Mouse (Mus musculus) embryonic facial prominence, embryonic 13.5 days (tissue): ENCODE results near the gene Pstpip1. TPM values are rescaled to one million over a fixed set of nuclear protein-coding genes. Genes with fewer than 3 reads are reported as not detected.

Experiments used
- ATAC-seq: fragments of 200-750 bp; cut with Nextera tagmentation; 2 replicates; pipeline ENCODE4 v1.8.0; 2017; ENCODE audit warnings: low read depth; ENCODE audit not compliant: insufficient number of reproducible peaks, insufficient read depth, low FRiP score, low TSS enrichment
- H3K27ac ChIP-seq: fragments of 300-500 bp; sonication (generic); 2 replicates; pipeline ENCODE4 v1.5.1; 2015; ENCODE audit warnings: moderate library complexity, mild to moderate bottlenecking, inconsistent platforms
- H3K27me3 ChIP-seq: fragments of 300-500 bp; sonication (generic); 2 replicates; pipeline ENCODE4 v1.6.1; 2015; ENCODE audit warnings: mild to moderate bottlenecking, inconsistent platforms
- H3K36me3 ChIP-seq: fragments of 300-500 bp; sonication (generic); 2 replicates; pipeline ENCODE4 v1.6.1; 2015; ENCODE audit warnings: mild to moderate bottlenecking, inconsistent platforms
- H3K4me1 ChIP-seq: fragments of 300-500 bp; sonication (generic); 2 replicates; pipeline ENCODE4 v1.6.1; 2015; ENCODE audit warnings: inconsistent platforms
- H3K4me2 ChIP-seq: fragments of 300-500 bp; sonication (generic); 2 replicates; pipeline ENCODE4 v1.6.1; 2015; ENCODE audit warnings: moderate library complexity, mild to moderate bottlenecking, inconsistent platforms
- H3K4me3 ChIP-seq: fragments of 300-500 bp; sonication (generic); 2 replicates; pipeline ENCODE4 v1.5.1; 2015; ENCODE audit warnings: mild to moderate bottlenecking, inconsistent platforms
- H3K9ac ChIP-seq: fragments of 300-500 bp; sonication (generic); 2 replicates; pipeline ENCODE4 v1.6.1; 2015; ENCODE audit warnings: mild to moderate bottlenecking, inconsistent platforms
- H3K9me3 ChIP-seq: fragments of 300-500 bp; sonication (generic); 2 replicates; pipeline ENCODE4 v1.6.1; 2016; ENCODE audit warnings: inconsistent platforms
- WGBS: fragments of 180-500 bp; shearing (Covaris S2); methylation state at CpG from one replicate; pipeline ENCODE4 v1.1.7; 2015; ENCODE audit warnings: mixed read lengths; 5-methylcytosine and 5-hydroxymethylcytosine counted together
- polyA plus RNA-seq: library from polyadenylated mRNA; unstranded; fragments of >200 nt; fragmentation: Nextera tagmentation; extraction: Ambion mirVana; gene quantifications from 2 replicates; pipeline ENCODE4 v1.2.1, GENCODE M21; 2015

Gene Pstpip1
- polyA plus RNA-seq: 0.92 and 1.8 TPM in 2 replicates

DNA sequence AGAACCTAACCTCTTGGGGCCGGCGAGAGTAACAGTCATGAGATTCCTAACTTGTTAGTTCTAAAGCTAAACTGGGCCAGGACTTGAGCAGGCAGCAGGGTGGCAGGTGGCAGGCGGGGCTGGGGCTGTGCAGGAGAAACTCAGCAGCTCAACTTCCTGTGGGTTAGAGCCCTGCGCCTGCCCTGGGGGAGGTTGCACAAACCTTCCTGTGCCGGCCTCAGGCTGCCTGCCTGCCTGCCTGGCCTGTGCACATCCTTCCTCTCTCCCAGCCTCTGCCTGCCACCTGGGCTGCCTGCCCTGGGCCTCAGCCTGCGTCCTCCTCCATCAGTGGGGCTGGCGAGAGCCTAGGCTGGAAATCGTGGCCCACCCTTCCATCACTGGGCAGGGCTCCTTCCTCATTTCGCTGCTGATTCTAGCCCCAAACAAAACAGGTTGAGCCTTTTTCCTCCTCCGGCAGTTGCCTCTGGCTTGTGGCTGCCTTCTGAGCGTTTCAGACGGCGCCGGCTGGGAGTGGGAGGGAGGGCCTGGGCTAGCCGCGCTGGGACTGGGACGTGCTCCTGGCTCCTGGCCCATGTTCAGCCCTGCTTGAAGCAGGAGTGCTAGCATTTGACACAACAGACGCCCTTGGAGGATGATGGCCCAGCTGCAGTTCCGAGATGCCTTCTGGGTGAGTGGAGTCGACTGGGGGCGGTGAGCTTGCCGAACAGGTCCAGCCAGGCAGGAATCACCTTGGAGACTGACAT lies at the start of gene Pstpip1:
TSS of gene Pstpip1 (plus strand) at position 185 of the 743 bp plus-strand sequence.
- peak within 1 kb of the TSS; percentile 44 for H3K4me2 ChIP-seq
- 20% methylated on average over 22 of the region's 22 CpGs for WGBS
- no peaks in the 10 kb centered on the region for H3K9me3 ChIP-seq
- H3K4me1 ChIP-seq: peaks cover 28% of the 10 kb centered on the region
- H3K9ac ChIP-seq: peak within 1 kb of the TSS; percentile 46
- no peaks in the 10 kb centered on the region for H3K27me3 ChIP-seq
- ATAC-seq: peak; percentile 73; the same call in 1 of the 2 replicates
- H3K27ac ChIP-seq: peak within 1 kb of the TSS; percentile 84
- H3K36me3 ChIP-seq: no peaks in the 10 kb centered on the region
- 0 out of 2 replicates have a peak within 1 kb of the TSS, but pooled peaks have one; percentile 8 for H3K4me3 ChIP-seq

- peaks cover 27% of the 10 kb centered on the region for H3K36me3 ChIP-seq
- H3K27ac ChIP-seq: peak within 1 kb of the TSS; percentile 99
- peak; percentile 100 for ATAC-seq
- no peaks in the 10 kb centered on the region for H3K9me3 ChIP-seq
- WGBS: under 1% methylated on average over 49 of the region's 49 CpGs
- peak within 1 kb of the TSS; percentile 97 for H3K9ac ChIP-seq
- no peaks in the 10 kb centered on the region for H3K27me3 ChIP-seq
- peak within 1 kb of the TSS; percentile 81 for H3K4me3 ChIP-seq
- H3K4me1 ChIP-seq: peaks cover 15% of the 10 kb centered on the region
- H3K4me2 ChIP-seq: peak within 1 kb of the TSS; percentile 69
Measured at GRCm38 (mm10) chr9:56041372-56042180, 48.2 kb upstream of the Pstpip1 start, which contains the start of gene Rcn2. Gene Rcn2, plus strand, starts transcription at chr9:56041845.

GRCm38 (mm10) chr9:56042181-56042621 lies 47.6 kb upstream of the Pstpip1 start:
- Histone ChIP-seq H3K9ac (peak overlapping the region; percentile 97), H3K4me3 (peak overlapping the region; percentile 81), H3K9me3 (no peaks in the 10 kb centered on the region), H3K4me2 (peak overlapping the region; percentile 69), H3K27ac (peak overlapping the region; percentile 99), H3K27me3 (no peaks in the 10 kb centered on the region), H3K36me3 (peaks cover 27% of the 10 kb centered on the region), H3K4me1 (peaks cover 15% of the 10 kb centered on the region)
- WGBS: 0% methylated on average over 16 of the region's 16 CpGs
- ATAC-seq: no peak; the same call in 1 of the 2 replicates

DNA sequence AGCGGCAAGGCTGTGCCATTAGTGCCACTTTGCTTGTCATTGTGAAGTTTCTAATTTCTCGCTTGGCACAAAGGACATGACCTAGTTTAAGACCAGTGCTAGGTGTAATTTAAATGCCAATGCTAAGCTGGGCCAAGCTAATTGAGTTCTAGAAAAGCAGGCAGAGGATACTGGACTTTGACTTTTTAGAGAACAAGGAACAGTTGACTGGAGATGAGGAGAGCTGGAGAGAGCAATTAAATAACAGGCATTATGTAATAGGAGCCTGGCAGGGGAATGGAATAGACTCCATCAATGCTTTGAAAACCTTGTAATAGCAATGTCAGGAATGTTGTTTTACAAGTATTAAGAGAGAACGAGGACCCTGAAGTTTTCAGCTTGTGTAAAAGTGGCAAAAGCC lies 36.0 kb upstream of the Pstpip1 start:
- Histone ChIP-seq H3K4me1 (no peaks in the 10 kb centered on the region), H3K27ac (no peak overlapping the region), H3K4me3 (no peak overlapping the region), H3K27me3 (no peaks in the 10 kb centered on the region), H3K9ac (no peak overlapping the region), H3K9me3 (no peaks in the 10 kb centered on the region), H3K4me2 (no peak overlapping the region), H3K36me3 (peaks cover 58% of the 10 kb centered on the region)
- 75% methylated on average over 3 of the region's 3 CpGs for WGBS
- ATAC-seq: no peak

DNA sequence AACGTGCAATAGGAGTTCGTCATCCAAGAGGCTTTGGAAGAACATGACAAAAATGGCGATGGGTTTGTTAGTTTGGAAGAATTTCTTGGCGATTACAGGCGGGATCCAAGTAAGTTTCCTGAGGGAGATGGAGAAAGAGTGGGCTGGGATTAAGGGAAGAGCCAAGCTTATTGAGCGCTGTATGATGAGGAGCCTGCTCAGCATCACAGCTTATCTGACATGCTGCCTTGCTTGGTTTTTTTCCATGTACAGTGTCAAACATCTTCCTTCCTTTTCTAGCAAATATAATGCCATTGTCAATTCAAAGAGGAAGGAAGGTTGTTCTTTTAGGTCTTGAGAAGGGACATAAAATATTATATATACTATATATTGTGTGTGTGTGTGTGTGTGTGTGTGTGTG lies 33.6 kb upstream of the Pstpip1 start:
- Histone ChIP-seq H3K27ac (no peak overlapping the region), H3K4me3 (no peak overlapping the region), H3K4me2 (no peak overlapping the region), H3K36me3 (peaks cover 73% of the 10 kb centered on the region), H3K9ac (no peak overlapping the region), H3K4me1 (no peaks in the 10 kb centered on the region), H3K9me3 (no peaks in the 10 kb centered on the region), H3K27me3 (no peaks in the 10 kb centered on the region)
- WGBS: 95% methylated on average over 6 of the region's 6 CpGs
- ATAC-seq: no peak

- no peak for ATAC-seq
- Histone ChIP-seq H3K27me3 (no peaks in the 10 kb centered on the region), H3K4me3 (no peak overlapping the region), H3K4me1 (no peaks in the 10 kb centered on the region), H3K9ac (no peak overlapping the region), H3K9me3 (no peaks in the 10 kb centered on the region), H3K36me3 (peaks cover 70% of the 10 kb centered on the region), H3K4me2 (no peak overlapping the region), H3K27ac (no peak overlapping the region)
- WGBS: 91% methylated on average over 5 of the region's 5 CpGs
Measured at GRCm38 (mm10) chr9:56062336-56062735, 27.4 kb upstream of the Pstpip1 start.

DNA sequence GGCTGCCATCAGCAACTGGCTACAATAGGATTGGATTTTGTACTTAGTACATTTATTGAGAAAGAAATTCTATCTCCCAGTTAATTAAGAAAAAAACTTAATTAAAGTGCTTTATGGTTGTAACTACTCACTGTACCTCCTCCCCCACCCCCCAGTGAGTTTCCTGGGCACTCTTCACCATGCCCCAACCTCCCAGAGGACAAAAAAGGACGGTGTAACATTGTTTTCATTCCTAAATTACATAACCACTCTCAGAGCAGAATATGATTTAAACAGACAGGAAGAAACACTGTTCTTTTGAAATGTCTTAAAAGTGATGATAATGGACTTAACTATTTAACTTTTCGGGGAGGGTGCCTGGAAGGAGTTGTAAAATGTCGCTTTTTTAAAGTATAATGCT lies 24.8 kb upstream of the Pstpip1 start:
- 62% methylated on average over 3 of the region's 3 CpGs for WGBS
- no peaks in the 10 kb centered on the region for H3K9me3 ChIP-seq
- H3K4me1 ChIP-seq: no peaks in the 10 kb centered on the region
- no peak for ATAC-seq
- no peak overlapping the region for H3K4me2 ChIP-seq
- H3K36me3 ChIP-seq: peaks cover 65% of the 10 kb centered on the region
- H3K9ac ChIP-seq: no peak overlapping the region
- no peaks in the 10 kb centered on the region for H3K27me3 ChIP-seq
- H3K4me3 ChIP-seq: no peak overlapping the region
- no peak overlapping the region for H3K27ac ChIP-seq

GRCm38 (mm10) chr9:56067964-56068363 lies 21.8 kb upstream of the Pstpip1 start:
- Histone ChIP-seq H3K4me3 (no peak overlapping the region), H3K4me2 (no peak overlapping the region)

DNA sequence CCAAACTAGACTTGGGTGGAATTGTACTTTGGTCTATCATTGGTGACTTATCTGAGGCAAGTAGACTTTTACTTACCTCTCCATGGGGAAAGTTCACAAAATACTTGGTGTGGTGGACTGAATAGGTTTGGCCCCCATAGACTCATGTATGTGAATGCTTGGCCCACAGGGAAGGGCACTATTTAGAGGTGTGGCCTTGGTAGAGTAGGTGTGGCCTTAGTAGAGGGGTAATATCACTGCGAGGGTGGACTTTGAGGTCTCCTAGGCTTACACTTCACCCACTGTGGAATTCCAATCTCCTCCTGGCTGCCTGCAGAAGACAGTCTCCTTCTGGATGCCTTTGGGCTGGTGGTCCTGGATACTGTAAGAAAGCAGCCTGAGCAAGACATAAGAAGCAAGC lies 21.1 kb upstream of the Pstpip1 start:
- Histone ChIP-seq H3K27ac (no peak overlapping the region), H3K4me1 (peaks cover 12% of the 10 kb centered on the region), H3K9ac (no peak overlapping the region), H3K36me3 (peaks cover 39% of the 10 kb centered on the region), H3K4me2 (no peak overlapping the region), H3K27me3 (no peaks in the 10 kb centered on the region), H3K9me3 (no peaks in the 10 kb centered on the region), H3K4me3 (no peak overlapping the region)
- 97% methylated on average over 1 of the region's 1 CpGs for WGBS
- no peak for ATAC-seq

More at GRCm38 (mm10) chr9:56067964-56068363, 21.8 kb upstream of the Pstpip1 start:
- H3K27me3 ChIP-seq: no peaks in the 10 kb centered on the region
- WGBS: 93% methylated on average over 4 of the region's 4 CpGs
- H3K27ac ChIP-seq: no peak overlapping the region
- H3K36me3 ChIP-seq: peaks cover 46% of the 10 kb centered on the region
- no peaks in the 10 kb centered on the region for H3K9me3 ChIP-seq
- ATAC-seq: no peak
- peaks cover 10% of the 10 kb centered on the region for H3K4me1 ChIP-seq
- no peak overlapping the region for H3K9ac ChIP-seq

- no peak overlapping the region for H3K9ac ChIP-seq
- ATAC-seq: no peak
- H3K4me1 ChIP-seq: peaks cover 25% of the 10 kb centered on the region
- H3K36me3 ChIP-seq: peaks cover 23% of the 10 kb centered on the region
- H3K27me3 ChIP-seq: no peaks in the 10 kb centered on the region
- whole genome bisulfite sequencing: 35% methylated on average over 2 of the region's 2 CpGs
- H3K9me3 ChIP-seq: no peaks in the 10 kb centered on the region
- peak overlapping the region; percentile 73 for H3K27ac ChIP-seq
- H3K4me3 ChIP-seq: no peak overlapping the region
- no peak overlapping the region for H3K4me2 ChIP-seq
Measured at GRCm38 (mm10) chr9:56072861-56073260, 16.9 kb upstream of the Pstpip1 start.

GRCm38 (mm10) chr9:56074863-56075262 lies 14.9 kb upstream of the Pstpip1 start:
- Histone ChIP-seq H3K9ac (no peak overlapping the region), H3K4me3 (no peak overlapping the region), H3K27me3 (no peaks in the 10 kb centered on the region), H3K9me3 (no peaks in the 10 kb centered on the region), H3K27ac (no peak overlapping the region), H3K4me2 (no peak overlapping the region), H3K4me1 (peaks cover 25% of the 10 kb centered on the region), H3K36me3 (peaks cover 26% of the 10 kb centered on the region)
- 80% methylated on average over 12 of the region's 12 CpGs for WGBS
- no peak for ATAC-seq
